Mouse (Mus musculus) brain, adult 2 months (tissue): ENCODE data around the gene Spats1.

ENCODE experiments used
- DNase-seq: peaks from one replicate; pipeline ENCODE4 v3.0.0; 2011; ENCODE audit warnings: low read depth, low spot score

Gene Spats1

DNA sequence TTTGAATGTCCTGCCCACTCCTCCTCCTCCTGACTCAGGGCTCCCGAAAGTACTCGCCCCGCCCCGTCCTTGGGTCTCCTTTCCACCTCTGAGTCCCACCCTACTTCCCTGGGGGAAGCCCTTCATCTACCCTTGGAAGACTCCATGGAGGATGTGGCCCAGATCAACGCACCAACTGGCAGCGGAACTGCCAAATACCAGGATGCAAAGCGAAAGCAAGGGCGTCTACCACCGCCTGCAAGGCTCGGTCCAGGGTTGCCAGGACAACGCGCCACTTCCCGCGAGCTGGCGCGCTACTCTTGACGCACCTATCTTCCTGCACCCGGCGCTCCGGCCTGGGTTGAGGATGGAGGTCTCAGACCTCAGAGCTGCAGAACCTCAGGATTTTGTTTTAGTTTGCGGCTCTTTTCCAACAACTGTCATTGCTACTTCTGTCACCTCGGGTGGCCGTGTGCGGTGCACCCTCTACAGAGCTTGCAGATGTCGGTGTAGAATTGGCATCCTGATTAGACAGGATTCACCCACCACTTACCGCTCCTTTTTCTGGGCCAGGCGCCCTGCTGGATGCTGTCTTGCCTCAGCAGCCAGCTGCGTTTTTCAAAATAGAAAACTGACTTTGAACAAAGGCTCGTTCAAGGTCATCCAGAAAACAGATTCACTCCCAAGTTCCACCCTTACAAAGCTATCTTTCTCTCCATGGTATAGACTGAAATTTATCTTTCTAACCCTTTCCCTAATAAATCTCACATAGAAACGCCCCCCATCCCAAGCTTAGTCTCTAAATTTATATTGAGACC lies at the start of gene Spats1:
TSS of gene Spats1 (minus strand) at position 747 of the 797 bp plus-strand sequence.
- DNase-seq, result peak; percentile 97

DNA sequence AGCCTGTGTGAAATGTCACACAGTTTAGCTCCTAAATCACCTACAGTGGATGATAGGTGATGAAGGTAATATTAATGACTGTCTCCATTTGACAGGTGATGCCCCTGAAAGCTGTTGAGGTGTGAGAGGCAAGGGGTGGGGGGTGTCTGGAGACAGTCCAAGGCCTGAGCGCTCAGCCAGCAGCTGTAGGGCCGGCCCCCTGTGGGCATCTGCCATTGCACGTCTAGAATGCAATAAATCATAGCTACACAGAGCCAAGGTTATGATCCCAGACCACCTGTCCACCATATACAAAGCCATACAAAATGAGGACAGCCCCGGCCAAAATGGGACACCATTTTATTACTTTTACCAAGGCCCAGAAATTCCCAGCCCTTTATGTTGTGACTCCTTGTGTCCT lies 49.7 kb upstream of the Spats1 start:
- no peak for DNase-seq

DNA sequence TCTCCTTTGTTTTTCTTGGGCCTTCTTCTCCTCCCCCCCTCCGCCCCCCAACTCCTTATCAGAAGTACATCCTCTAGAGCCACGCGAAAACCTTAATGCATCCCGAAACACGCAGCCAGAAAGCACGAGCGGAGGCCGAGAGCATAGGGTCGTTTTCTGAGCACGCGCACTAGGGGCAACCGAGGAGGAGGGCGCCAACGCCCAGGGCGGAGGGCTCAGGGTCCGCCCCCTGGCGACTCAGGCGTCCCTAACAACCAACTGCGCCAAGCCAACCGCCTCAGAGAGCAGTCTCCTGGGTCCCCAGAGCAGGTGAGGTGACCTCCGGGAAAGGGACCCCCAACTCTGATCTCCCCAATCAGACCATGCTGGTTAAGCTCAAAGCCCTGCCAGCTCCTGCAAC lies 48.0 kb upstream of the Spats1 start, which contains the start of gene Tcte1:
TSS of gene Tcte1 (plus strand) at position 172 of the 400 bp plus-strand sequence.
- DNase-seq, result no peak

DNA sequence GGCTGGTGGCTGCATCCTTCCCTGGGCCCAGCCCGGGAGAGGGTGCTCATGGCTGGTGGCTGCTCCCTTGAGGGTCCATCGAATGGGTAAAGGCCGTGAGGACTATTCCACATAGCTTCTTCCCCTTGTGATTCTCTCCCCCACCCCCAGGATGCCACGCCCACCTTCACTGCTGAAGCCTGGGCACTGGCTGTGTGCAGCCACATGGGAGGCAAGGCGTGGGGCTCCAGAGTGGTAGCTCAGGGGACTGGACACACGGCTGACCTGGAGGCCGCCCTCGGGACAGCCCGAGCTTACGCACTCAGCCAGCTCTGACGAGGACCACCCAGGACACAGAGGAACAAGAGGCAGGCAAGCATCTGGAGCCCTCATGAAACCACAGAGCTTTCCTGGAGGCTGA lies 44.9 kb upstream of the Spats1 start:
- no peak for DNase-seq

GRCm38 (mm10) chr17:45518766-45519475 lies 43.7 kb upstream of the Spats1 start:
- DNase-seq, result peak; percentile 98

GRCm38 (mm10) chr17:45517549-45518215 lies 42.5 kb upstream of the Spats1 start:
- no peak for DNase-seq

DNA sequence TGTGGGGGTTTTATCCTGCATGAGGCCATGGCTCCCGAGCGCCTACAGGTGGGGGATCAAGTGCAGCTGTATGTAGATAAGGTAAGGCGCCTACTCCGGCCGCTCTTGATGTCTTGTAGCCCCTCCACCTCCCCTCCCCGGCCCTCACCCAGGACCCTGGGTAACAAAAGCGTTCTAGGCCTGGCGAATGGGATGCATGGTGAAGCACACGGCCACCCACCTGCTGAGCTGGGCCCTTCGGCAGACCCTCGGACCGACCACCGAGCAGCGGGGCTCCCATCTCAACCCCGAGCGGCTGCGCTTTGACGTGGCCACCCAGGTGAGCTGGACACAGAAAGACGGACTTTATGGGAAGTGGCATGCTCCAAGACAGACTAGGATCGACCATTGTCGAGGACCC lies 41.9 kb upstream of the Spats1 start:
- no peak for DNase-seq

GRCm38 (mm10) chr17:45516488-45516887 lies 41.3 kb upstream of the Spats1 start:
- DNase-seq, result peak; percentile 92

- no peak for DNase-seq
Measured at GRCm38 (mm10) chr17:45515806-45516205, 40.6 kb upstream of the Spats1 start.

GRCm38 (mm10) chr17:45515204-45515726 lies 40.0 kb upstream of the Spats1 start:
- no peak for DNase-seq

DNA sequence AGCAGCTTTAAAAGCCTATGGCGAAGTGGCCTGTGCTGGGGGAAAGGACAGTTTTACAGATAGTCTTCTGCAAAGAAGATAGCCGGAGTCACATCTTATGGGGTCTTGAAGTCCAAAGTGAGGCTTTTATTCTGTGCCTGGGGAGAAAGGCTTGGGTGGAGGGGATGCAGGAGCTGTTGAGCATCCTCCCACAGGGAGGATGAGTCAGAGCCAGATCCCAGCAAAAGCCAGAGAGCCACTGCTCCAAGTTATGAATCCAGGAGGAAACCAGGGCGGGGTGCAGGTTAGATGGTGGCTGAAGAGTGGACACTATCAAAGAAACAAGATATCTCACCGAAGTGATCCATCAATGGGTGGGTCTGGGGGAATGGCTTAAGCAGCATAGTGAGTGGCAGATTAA lies 36.5 kb upstream of the Spats1 start:
- peak; percentile 58 for DNase-seq

- no peak for DNase-seq
Measured at GRCm38 (mm10) chr17:45510871-45511270, 35.7 kb upstream of the Spats1 start.

GRCm38 (mm10) chr17:45506700-45507189 lies 31.5 kb upstream of the Spats1 start, which contains the start of gene Aars2:
Gene Aars2, plus strand, starts transcription at chr17:45506841.
- DNase-seq, result peak; percentile 97

DNA sequence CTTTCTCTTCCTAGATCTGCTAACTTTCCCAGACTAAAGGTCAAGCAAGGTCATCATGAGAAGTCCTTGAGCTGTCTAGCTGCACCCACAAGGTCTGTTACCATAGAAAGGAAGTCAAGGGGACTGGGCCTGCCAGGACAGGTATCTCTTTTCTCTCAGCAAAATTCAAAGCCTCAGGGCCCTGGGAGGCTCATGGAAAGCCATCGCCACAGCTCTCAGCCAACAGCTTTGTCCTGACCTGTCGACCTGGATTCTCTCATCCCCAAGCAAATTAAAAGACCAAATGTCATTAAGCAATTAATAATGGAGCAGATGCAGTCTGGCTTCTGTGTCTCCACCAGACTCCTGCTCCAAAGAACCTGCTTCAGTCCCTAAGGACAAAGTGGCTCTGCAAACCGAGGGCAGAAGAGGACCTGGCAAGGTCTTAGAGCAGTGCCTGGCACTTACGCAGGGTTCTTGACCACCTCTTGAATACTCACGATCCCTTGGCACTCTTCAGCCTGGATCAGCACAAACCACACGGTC lies 30.8 kb upstream of the Spats1 start:
- DNase-seq, result no peak

DNA sequence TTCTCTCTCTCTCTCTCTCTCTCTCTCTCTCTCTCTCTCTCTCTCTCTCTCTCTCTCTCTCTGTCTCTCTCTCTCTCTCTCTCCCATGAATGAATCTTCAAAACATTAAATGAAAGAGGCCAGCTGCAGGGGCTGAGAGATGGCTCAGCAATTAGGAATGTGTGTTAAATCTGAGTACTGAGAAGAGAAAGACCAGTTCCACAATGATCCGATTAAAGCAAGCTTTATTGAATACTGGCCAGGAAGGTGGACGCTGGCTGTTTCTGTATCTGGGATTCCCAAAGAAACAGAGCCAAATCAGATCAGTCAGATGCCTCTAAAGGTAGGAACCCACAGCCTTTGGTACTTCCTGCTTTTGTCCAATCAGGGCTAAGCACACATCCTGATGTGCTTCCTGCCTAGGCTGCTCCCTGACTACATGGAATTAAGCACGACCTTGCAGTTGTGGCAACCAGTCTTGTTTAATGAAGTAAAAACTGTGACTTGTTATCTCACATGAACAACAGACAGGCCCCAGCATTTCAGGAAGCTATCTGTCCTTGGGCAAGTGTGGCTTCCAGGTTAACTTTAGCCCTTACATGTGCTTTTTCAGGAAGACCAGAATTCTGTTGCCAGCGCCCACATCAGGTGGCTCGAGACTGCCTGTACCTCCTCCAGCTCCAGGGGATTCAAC lies 28.2 kb upstream of the Spats1 start:
- DNase-seq, result no peak

DNA sequence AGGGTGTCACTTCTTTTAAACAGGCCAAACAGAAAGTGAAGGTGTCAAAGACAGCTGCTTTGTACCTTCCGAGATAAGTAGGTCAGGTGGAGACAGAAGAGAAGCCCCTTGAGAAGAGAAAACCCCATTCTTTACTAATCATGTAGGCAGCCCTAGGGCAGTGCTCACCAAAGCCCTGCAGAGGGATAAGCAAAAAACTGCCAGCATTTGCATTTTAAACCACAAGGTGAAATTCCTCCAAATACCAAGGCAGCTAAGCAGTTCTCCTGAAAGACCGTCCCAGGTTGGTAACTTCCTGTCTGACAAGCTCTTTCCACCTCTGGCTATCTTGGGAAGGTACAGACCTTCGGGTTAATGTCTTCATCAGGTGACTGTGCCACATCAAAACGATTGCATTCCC lies 27.1 kb upstream of the Spats1 start:
- DNase-seq, result no peak

- no peak for DNase-seq
Measured at GRCm38 (mm10) chr17:45500981-45501380, 25.8 kb upstream of the Spats1 start.

DNA sequence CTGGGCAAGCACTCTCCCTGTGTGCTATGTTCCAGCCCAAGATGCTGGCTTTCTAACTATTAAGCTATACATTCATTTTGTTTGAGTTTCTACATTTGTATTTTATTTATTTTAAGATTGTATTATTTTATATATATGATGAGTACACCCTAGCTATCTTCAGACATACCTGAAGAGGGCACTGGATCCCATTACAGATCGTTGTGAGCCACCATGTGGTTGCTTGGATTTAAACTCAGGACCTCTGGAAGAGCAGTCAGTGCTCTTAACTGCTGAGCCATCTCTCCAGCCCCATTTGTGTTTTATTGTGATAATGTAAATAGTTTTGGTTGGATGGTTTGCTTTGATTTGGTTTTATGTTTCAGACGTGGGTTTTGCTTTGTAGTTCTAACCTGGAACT lies 24.3 kb upstream of the Spats1 start:
- DNase-seq, result no peak

DNA sequence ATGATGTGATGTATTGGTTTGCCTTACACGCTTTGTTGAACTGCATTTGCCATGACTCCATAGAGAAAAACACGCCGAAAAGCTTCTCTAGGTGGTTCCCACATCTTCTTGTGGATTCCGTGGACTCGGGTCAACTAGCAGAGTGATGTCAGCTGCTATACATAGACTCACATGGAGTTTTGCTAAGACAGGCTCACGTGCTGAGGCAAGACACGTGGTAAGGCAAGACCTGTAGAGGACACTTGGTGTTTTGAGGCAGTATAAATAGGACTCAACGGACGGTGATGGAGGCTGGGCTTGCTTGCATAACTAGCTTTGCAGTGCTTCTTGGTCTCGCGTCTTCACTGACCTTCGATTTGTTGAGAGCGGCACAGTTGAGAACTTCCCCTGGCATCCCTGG lies 23.2 kb upstream of the Spats1 start:
- peak; percentile 38 for DNase-seq

- no peak for DNase-seq
Measured at GRCm38 (mm10) chr17:45495398-45495797, 20.2 kb upstream of the Spats1 start.

- no peak for DNase-seq
Measured at GRCm38 (mm10) chr17:45490532-45491154, 15.4 kb upstream of the Spats1 start.
